Mouse (Mus musculus) bone marrow, adult 2 months (tissue): ENCODE data around the gene Far1.

ENCODE experiments used
- CTCF ChIP-seq: fragments of 200-500 bp; IDR thresholded peaks from 2 replicates; pipeline ENCODE4 v1.5.1; 2011; ENCODE audit warnings: low read length, control low read depth; ENCODE audit not compliant: control insufficient read depth, insufficient read depth
- POLR2A ChIP-seq: fragments of 200-500 bp; IDR thresholded peaks from 2 replicates; pipeline ENCODE4 v1.6.1; 2011; ENCODE audit warnings: low read depth, mild to moderate bottlenecking, control low read depth, low read length, borderline replicate concordance; ENCODE audit not compliant: control insufficient read depth

GRCm38 (mm10) chr7:113518961-113519360 is 5.3 kb downstream of the Far1 start:
- no peak for TF ChIP-seq CTCF
- TF ChIP-seq POLR2A, result no peak
